In the genomic region with DNA sequence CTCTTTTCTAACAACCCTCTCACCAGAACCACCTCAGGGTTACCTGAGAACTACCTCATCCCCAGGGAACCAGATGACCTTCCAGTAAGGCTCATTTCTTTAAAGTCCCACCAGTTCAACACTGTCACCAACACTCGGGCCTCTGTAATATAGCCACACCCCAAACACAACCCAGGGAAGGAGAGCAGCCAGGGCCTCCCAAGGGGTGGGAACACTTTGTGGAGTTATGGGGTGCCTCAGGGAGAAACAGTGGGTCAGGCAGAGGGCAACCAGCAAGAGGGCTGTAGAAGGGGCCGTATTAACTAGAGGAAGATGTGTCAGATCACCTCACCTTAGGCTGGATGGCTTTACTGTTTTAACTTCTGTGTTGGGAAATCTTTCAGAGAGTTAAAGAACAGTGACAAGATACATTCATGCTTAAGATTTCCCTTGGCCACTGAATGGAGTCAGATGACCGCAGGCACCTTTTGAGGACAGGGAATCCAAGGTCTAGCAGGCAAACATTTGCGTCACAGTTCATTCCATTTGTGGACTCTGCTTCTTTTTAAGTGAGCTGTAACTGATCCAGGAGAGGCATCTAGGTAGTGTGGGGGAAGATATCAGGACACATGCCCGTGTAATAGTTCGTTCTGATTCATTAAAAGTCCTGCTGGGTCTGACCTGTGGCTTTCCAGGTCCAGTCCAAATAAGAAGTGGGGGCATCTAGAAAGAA, we compare ENCODE assay signal across 9 mouse cellular contexts.
DNase-seq lines count a peak whose midpoint lies in the region; ATAC-seq and TF ChIP-seq lines count a peak whose summit lies in the region.
"Had no signal": no experiment of that assay in that cellular context is flagged by ENCODE, and none has a peak within 500 bp of the region (broad histone marks: within the 10 kb centered on the region; RNA-seq: fewer than 3 reads in every experiment).

No protein-coding gene starts in this region.

- intact Hi-C loops in gastrocnemius, postnatal 36 days (cut with DNase I) = no loop called here

- peak; percentile 67 for DNase-seq in kidney, adult 2 months
- DNase-seq in kidney, postnatal 14 days = no peak
- DNase-seq in T-cell, adult 2 months (ENCODE audit: low spot score) = no peak
- no peak for DNase-seq in gastrocnemius, postnatal 36 days
- DNase-seq: adrenal gland, adult 2 months had no signal

- H3K4me3 ChIP-seq in kidney, adult 2 months (ENCODE audit: insufficient read depth, low read depth, low read length) = no peak overlapping the region
- H3K4me3 ChIP-seq in embryonic facial prominence, embryonic 12.5 days = peak overlapping the region; percentile 41
- 0 out of 2 replicates have a peak overlapping the region, but pooled peaks have one; percentile 42 for H3K4me3 ChIP-seq in hindbrain, embryonic 15.5 days
- H3K4me3 ChIP-seq in midbrain, embryonic 13.5 days (replicated peaks) = peak overlapping the region; percentile 47; the same call in 1 of the 2 replicates
- no peak overlapping the region for H3K4me3 ChIP-seq in heart, embryonic 11.5 days (ENCODE audit: low read depth, low read length)

- no peaks in the 10 kb centered on the region for H3K36me3 ChIP-seq in kidney, adult 2 months (ENCODE audit: control insufficient read depth, insufficient read depth, low read length)
- no peaks in the 10 kb centered on the region for H3K36me3 ChIP-seq in embryonic facial prominence, embryonic 12.5 days
- H3K36me3 ChIP-seq in hindbrain, embryonic 15.5 days = no peaks in the 10 kb centered on the region
- no peaks in the 10 kb centered on the region for H3K36me3 ChIP-seq in midbrain, embryonic 13.5 days
- H3K36me3 ChIP-seq in heart, embryonic 11.5 days (ENCODE audit: control insufficient read depth, insufficient read depth, low read length) = no peaks in the 10 kb centered on the region

- no peak overlapping the region; the same call in 1 of the 2 replicates for H3K27ac ChIP-seq in kidney, adult 2 months (ENCODE audit: insufficient read depth, low read depth, low read length)
- no peak overlapping the region for H3K27ac ChIP-seq in embryonic facial prominence, embryonic 12.5 days
- peak overlapping the region; percentile 82; the same call in 1 of the 2 replicates for H3K27ac ChIP-seq in hindbrain, embryonic 15.5 days (replicated peaks)
- no peak overlapping the region for H3K27ac ChIP-seq in midbrain, embryonic 13.5 days
- H3K27ac ChIP-seq in heart, embryonic 11.5 days (ENCODE audit: low read depth, low read length) = no peak overlapping the region

- no peak overlapping the region for H3K9ac ChIP-seq in embryonic facial prominence, embryonic 12.5 days
- H3K9ac ChIP-seq in hindbrain, embryonic 15.5 days = no peak overlapping the region
- H3K9ac ChIP-seq in midbrain, embryonic 13.5 days (replicated peaks) = 0 out of 2 replicates have a peak overlapping the region, but pooled peaks have one; percentile 19
- H3K9ac ChIP-seq in heart, embryonic 11.5 days (ENCODE audit: low read depth, low read length) = no peak overlapping the region

- no peak for ATAC-seq in embryonic facial prominence, embryonic 12.5 days (ENCODE audit: insufficient number of reproducible peaks, insufficient read depth, low FRiP score, low TSS enrichment)
- ATAC-seq in hindbrain, embryonic 15.5 days (ENCODE audit: low FRiP score, low read depth) = no peak
- ATAC-seq in midbrain, embryonic 13.5 days = no peak
- ATAC-seq in heart, embryonic 11.5 days (replicated peaks; ENCODE audit: insufficient number of reproducible peaks, low FRiP score, low TSS enrichment) = no peak

- H3K4me2 ChIP-seq in embryonic facial prominence, embryonic 12.5 days (replicated peaks) = peak overlapping the region; percentile 64; the same call in 1 of the 2 replicates
- peak overlapping the region; percentile 68 for H3K4me2 ChIP-seq in hindbrain, embryonic 15.5 days
- H3K4me2 ChIP-seq in midbrain, embryonic 13.5 days (replicated peaks) = peak overlapping the region; percentile 73
- H3K4me2 ChIP-seq in heart, embryonic 11.5 days = no peak overlapping the region

- H3K27me3 ChIP-seq in kidney, adult 2 months (replicated peaks; ENCODE audit: control insufficient read depth, insufficient read depth, low read length) = no peaks in the 10 kb centered on the region
- H3K27me3 ChIP-seq in embryonic facial prominence, embryonic 12.5 days = no peaks in the 10 kb centered on the region
- H3K27me3 ChIP-seq in hindbrain, embryonic 15.5 days = no peaks in the 10 kb centered on the region
- no peaks in the 10 kb centered on the region for H3K27me3 ChIP-seq in midbrain, embryonic 13.5 days
- H3K27me3 ChIP-seq in heart, embryonic 11.5 days (ENCODE audit: control insufficient read depth, insufficient read depth, low read length) = 0 out of 2 replicates have a peak, but pooled peaks cover 2% of the 10 kb centered on the region

- TF ChIP-seq POLR2A in kidney, adult 2 months (IDR thresholded peaks at IDR 0.05; ENCODE audit: low read depth, low read length) = no peak

- no peak for TF ChIP-seq CTCF in kidney, adult 2 months (conservative IDR thresholded peaks at IDR 0.05; ENCODE audit: insufficient read depth, insufficient read length, low read depth, low read length)

- H3K4me1 ChIP-seq in kidney, adult 2 months (ENCODE audit: control insufficient read depth, insufficient read depth, low read length) = peaks cover 14% of the 10 kb centered on the region; the same call in 1 of the 2 replicates
- H3K4me1 ChIP-seq in embryonic facial prominence, embryonic 12.5 days = peaks cover 5% of the 10 kb centered on the region; the same call in 1 of the 2 replicates
- H3K4me1 ChIP-seq in hindbrain, embryonic 15.5 days (replicated peaks) = peaks cover 32% of the 10 kb centered on the region
- H3K4me1 ChIP-seq in midbrain, embryonic 13.5 days (replicated peaks) = peaks cover 34% of the 10 kb centered on the region
- H3K4me1 ChIP-seq in heart, embryonic 11.5 days (ENCODE audit: control insufficient read depth, insufficient read depth, low read length) = peaks cover 9% of the 10 kb centered on the region; the same call in 1 of the 2 replicates

- WGBS in kidney, adult 2 months = 57% methylated on average over 6 of the region's 6 CpGs
- 76% methylated on average over 6 of the region's 6 CpGs for WGBS in embryonic facial prominence, embryonic 12.5 days
- 88% methylated on average over 6 of the region's 6 CpGs for WGBS in hindbrain, embryonic 15.5 days
- WGBS in midbrain, embryonic 13.5 days = 93% methylated on average over 6 of the region's 6 CpGs
- 84% methylated on average over 6 of the region's 6 CpGs for WGBS in heart, embryonic 11.5 days (ENCODE audit: insufficient replicate concordance)

- no peaks in the 10 kb centered on the region for H3K9me3 ChIP-seq in embryonic facial prominence, embryonic 12.5 days
- no peaks in the 10 kb centered on the region for H3K9me3 ChIP-seq in hindbrain, embryonic 15.5 days
- H3K9me3 ChIP-seq in midbrain, embryonic 13.5 days = no peaks in the 10 kb centered on the region
- no peaks in the 10 kb centered on the region for H3K9me3 ChIP-seq in heart, embryonic 11.5 days (replicated peaks; ENCODE audit: control insufficient read depth, low read length)

Comparison
In these comparisons a context has a peak if more than half of its experiments do, and no peak if none do; other contexts are left out.
1. H3K4me3 ChIP-seq: peak in embryonic facial prominence, embryonic 12.5 days (single experiment), hindbrain, embryonic 15.5 days (single experiment) and midbrain, embryonic 13.5 days (single experiment); none in kidney, adult 2 months (single experiment) and heart, embryonic 11.5 days (single experiment).